Mouse (Mus musculus): ENCODE data around the gene Acox3.

Gene Acox3

GRCm38 (mm10) chr5:35610381-35610780 is 27.5 kb downstream of the Acox3 start:
- DNase-seq (ENCODE audit: low read depth) = no peak

DNA sequence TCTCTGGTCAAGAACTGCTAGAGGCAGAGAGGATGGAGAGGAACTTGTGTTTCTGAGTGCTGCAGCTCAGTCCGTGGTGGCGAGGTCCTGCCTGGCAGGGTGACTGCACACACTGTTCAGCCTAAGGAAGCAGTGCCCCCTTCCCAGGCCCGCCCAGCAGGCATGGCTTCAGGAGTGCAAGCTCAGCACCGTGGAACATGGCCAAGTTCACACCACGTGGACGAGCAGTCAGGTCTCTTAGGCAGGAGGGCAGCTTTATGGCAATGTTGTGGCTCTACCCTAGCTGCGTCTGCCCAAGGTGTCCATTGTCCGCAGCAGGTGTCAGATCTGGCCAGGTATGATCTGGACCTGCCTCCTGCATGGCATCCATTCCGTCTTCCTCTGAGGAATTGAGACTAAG is 28.3 kb downstream of the Acox3 start:
- no peak for DNase-seq (ENCODE audit: low read depth)

DNA sequence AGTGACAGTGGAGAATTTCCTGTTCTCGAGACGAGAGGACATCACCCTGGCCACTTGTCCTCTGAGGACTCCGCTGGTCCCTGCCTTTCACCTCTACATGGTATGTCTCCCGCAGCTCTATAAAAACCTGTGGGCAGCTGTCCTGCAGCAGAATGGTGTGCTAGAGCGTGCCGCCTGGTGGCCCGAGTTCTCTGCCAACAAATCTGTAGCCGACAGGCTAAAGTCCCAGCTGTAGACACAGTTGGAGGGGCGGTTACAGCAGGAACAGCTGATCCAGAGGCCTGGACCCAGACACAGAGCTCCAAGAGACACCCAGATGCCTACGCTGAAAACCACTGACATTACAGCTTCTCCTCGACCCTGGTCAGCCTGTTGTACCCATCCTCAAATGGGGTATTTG is 29.1 kb downstream of the Acox3 start:
- no peak for DNase-seq (ENCODE audit: low read depth)

- no peak for DNase-seq (ENCODE audit: low read depth)
Observed at GRCm38 (mm10) chr5:35612722-35613121, 29.9 kb downstream of the Acox3 start.

DNA sequence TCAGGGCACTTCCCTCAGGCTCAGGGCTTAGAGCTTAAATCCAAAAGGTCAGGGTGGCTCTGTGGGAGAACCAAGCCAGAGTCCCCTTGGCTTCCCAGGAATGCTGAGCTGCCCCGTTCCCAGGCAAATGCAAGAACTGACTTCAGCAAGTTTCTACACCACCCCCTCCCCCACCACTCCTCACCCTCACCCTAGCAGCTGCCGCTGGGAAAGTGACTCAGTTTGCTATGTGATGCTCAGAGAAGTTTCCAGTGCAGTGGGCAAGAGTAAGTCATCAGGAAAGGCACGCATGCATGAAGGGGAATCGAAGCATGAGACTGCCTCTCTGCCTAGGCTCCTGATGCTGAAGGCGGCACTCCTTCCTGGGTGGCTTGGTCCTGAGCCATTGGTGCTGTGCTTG is 34.1 kb downstream of the Acox3 start:
- DNase-seq (ENCODE audit: low read depth) = no peak

- no peak for DNase-seq (ENCODE audit: low read depth)
Observed at GRCm38 (mm10) chr5:35621114-35621513, 38.3 kb downstream of the Acox3 start.

DNA sequence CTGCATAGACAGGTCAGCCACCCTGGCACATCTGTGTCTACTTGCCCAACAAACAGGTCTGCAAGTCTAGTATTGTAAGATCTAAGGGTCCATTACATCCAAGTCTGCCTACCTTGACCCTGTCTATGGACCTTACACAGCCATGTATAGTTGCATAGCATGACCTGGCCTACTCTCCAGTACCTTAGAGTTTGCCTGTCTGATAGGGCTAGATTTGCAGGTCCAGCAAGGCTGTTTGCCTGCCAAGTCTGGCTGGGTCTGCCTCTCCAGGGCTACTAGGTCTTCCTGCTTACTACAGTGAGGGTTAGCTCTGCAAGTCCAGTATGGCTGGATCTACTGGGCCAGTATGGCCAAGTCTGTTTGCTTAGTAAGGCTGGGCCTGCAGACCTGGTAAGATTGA is 41.0 kb downstream of the Acox3 start:
- no peak for DNase-seq (ENCODE audit: low read depth)

DNA sequence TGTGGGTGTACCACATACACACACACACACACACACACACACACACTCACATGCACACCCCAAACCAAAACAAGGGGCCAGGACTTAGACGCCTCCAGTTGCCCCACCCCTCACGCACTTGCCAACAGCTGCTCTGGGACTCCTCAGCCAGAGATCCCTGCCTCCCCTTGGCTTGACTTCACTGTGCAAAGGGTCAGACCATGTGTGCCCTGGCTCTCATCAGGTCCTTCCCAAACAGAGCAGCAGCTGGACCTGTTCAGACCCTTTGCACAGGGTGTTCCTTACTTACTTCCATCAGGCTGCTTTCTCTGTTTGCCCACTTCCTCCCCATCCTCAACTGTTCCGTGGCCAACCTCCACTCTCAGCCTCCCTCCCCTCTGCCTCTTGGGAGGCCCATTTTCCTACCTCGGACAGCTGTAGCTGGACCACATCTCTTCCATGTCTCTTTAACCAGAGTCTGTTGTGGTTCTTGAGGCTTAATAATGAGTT is 42.0 kb downstream of the Acox3 start:
- DNase-seq (ENCODE audit: low read depth) = no peak

GRCm38 (mm10) chr5:35626408-35626807 is 43.6 kb downstream of the Acox3 start:
- no peak for DNase-seq (ENCODE audit: low read depth)

GRCm38 (mm10) chr5:35627307-35627840 is 44.5 kb downstream of the Acox3 start:
- DNase-seq (ENCODE audit: low read depth) = no peak

DNA sequence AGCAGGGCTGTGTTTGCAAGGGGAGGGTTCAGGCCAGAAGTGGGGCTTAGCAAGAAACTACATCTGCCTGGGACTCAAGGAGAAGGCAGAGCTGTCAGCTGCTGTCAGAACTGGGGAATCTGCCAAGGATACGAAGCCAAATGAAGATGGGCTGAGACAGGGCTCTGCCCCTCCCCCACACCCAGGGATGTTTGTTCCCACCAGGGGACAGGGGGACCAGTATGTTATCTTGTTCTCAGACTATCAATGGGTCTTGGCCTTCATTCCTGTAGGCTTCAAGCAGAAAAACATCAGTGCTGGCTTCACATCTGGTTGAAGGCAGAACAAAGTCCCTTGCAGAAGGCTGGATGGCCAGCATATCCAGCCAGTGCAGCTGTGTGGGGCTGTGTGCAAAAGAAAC is 45.8 kb downstream of the Acox3 start:
- no peak for DNase-seq (ENCODE audit: low read depth)

GRCm38 (mm10) chr5:35629333-35629732 is 46.5 kb downstream of the Acox3 start:
- DNase-seq (ENCODE audit: low read depth) = no peak

GRCm38 (mm10) chr5:35630706-35631105 is 47.9 kb downstream of the Acox3 start:
- no peak for DNase-seq (ENCODE audit: low read depth)

- DNase-seq (ENCODE audit: low read depth) = no peak
Observed at GRCm38 (mm10) chr5:35631224-35631623, 48.4 kb downstream of the Acox3 start.

GRCm38 (mm10) chr5:35631755-35632154 is 48.9 kb downstream of the Acox3 start:
- DNase-seq (ENCODE audit: low read depth) = no peak

DNA sequence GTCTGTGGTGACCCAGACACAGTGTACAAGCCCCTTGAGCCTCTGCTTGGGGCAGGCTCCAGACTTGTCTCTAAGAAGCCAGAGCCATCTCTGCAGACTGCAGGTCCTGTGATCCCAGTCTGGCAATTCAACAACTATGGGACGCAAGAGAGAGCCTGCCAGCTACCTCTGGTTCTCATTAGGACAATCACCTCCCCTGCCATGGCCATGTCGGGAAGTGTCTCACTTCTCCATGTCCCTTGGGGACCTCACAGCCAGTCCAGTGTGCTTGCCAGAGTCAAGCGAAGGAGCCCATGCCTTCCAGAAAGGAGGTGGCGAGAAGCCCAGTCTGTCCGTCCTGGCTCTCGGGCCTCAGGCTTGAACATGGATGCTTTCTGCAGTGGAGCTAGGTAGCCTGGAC is 50.0 kb downstream of the Acox3 start:
- no peak for DNase-seq (ENCODE audit: low read depth)

DNA sequence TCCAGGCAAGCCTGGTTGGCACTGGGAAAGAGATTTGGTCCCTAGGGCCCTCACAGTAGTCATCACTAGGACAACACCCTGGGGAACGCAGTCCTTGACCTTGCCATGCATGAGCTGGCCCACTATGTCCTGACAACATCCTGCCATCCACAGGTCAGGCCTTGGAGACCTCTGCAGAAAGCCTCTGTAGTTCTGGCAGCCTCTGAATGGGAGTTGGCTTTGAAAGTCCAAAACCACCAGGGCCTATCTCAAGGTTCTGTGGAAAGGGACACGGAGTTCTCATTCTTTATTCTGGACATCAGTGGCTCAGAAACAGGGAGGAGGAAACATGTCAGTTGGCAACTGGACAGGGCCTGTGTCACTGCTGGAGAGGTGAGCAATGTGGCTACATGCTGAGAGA is 53.2 kb downstream of the Acox3 start:
- no peak for DNase-seq (ENCODE audit: low read depth)

DNA sequence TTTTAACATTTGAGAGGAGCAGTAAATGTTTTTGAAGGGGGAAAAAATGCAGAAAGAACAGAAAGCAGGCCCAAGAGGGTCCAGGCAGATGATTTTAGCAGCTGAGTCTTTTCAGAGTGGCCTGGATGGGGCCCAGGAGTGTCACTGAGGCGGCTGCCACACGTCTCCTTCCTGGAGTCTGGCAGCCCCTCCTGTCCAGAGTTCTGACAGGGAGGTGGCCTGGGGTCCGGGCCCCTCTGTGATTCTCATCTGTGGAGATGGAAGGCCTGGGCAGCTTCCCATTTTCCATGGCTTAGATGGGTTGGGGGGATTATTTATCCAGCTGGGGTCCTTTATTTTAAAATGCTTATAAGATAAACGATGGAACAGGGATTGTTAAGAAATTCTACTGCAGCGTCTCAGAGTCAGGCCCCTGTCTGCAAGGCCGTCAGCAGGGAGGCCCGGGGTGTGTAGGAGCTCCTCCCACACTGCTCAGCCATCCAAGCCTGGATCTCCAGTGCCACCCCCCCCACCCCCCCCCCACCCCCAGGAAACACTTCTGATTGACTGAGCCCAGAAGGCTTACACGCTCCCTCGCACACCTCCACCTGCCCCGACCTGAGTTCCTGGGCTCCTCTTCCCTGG is 59.2 kb downstream of the Acox3 start:
- no peak for DNase-seq (ENCODE audit: low read depth)

DNA sequence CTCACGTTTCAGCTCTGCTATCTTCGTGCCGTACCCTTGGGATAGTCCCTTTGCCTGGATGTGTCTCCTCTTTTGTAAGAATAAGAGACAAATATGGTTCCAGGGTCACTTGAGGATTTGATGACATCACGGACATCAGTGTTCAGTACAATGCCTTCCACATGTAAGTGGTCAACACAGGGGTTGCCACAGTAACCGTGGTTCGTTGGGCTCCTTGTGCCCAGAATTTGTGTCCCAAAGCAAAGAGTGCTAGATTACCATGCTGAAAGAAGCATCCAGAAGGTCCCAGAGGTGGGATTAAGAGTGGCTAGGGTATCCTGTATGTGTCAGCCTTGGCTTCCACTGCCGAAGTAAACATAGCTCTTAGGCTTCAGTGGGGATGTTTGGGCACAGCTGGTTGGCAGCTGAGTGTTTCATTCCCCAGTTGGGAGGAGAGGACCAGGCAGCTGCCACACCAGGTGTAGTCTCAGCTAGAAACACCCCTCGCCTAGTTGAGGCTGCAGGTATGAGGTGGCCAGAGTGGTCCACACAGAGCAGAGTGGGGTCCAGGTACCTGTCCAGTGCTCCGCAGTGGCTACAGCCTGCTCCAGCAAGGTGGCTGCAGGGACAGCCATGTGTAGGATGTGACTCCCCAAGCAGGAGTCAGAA is 60.7 kb downstream of the Acox3 start:
- DNase-seq (ENCODE audit: low read depth) = no peak

DNA sequence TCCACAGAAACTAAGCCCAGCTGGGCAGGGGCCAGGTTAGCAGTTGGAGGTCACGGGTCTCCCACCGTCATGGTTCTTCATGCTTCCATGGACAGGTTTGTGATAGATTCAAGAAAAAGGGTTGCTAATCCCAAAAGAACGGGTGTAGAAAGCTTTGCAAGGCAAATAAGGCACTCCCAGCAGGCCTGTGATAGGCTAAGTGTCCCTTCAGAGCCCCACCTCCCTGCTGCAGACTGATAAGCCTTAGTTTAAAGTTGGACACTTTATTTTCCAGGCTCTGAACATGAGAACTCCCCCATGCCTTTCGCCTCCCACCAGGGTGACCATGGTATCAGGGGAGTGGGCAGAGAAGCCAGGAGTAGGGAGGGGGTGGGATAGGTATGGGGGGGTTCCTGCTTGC is 61.2 kb downstream of the Acox3 start:
- no peak for DNase-seq (ENCODE audit: low read depth)

GRCm38 (mm10) chr5:35645938-35646493 is 63.2 kb downstream of the Acox3 start:
- DNase-seq (ENCODE audit: low read depth) = no peak

GRCm38 (mm10) chr5:35646927-35647326 is 64.1 kb downstream of the Acox3 start:
- no peak for DNase-seq (ENCODE audit: low read depth)

DNA sequence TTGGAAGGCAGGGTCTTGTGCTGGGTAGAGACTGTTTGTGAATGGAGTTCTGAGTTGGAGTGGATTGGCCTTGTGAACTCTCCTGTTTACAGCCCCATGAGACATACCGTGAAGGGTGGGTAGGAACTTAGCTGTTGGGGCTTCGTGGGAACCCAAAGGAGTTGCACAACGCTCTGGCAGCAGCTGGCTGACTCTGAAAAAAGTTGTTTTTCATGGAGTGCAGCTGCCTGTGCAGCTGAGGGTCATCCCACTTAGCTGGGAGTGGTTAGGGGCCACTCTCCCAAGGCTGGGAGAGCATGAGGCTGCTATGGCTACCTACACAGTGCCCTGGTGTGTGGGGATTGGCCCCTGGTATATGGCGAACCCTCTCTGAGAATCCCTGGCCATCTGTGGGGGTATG is 64.7 kb downstream of the Acox3 start:
- DNase-seq (ENCODE audit: low read depth) = no peak
